Mouse (Mus musculus) midbrain, embryonic 16.5 days (tissue): ENCODE data around the gene Gaa. TPM values are rescaled to one million over a fixed set of nuclear protein-coding genes. Genes with fewer than 3 reads are reported as not detected.

Experiments used
- ATAC-seq: fragments of 200-750 bp; cut with Nextera tagmentation; 2 replicates; pipeline ENCODE4 v1.8.0; 2017; ENCODE audit warnings: moderate TSS enrichment
- H3K27ac ChIP-seq: fragments of 300-500 bp; sonication (generic); 2 replicates; pipeline ENCODE4 v1.5.1; 2014; ENCODE audit warnings: mild to moderate bottlenecking, low read length, mixed read lengths
- H3K27me3 ChIP-seq: fragments of 300-500 bp; sonication (generic); 2 replicates; pipeline ENCODE4 v1.6.1; 2014; ENCODE audit warnings: low read depth, low read length, mixed read lengths; ENCODE audit not compliant: control insufficient read depth, insufficient read depth
- H3K36me3 ChIP-seq: fragments of 300-500 bp; sonication (generic); 2 replicates; pipeline ENCODE4 v1.6.1; 2014; ENCODE audit warnings: mild to moderate bottlenecking, low read length, moderate library complexity, mixed read lengths; ENCODE audit not compliant: control insufficient read depth, insufficient read depth
- H3K4me1 ChIP-seq: fragments of 300-500 bp; sonication (generic); 2 replicates; pipeline ENCODE4 v1.6.1; 2014; ENCODE audit warnings: mild to moderate bottlenecking, low read length, mixed read lengths; ENCODE audit not compliant: control insufficient read depth, insufficient read depth
- H3K4me2 ChIP-seq: fragments of 300-500 bp; sonication (generic); 2 replicates; pipeline ENCODE4 v1.6.1; 2014; ENCODE audit warnings: mild to moderate bottlenecking, low read length, mixed read lengths
- H3K4me3 ChIP-seq: fragments of 300-500 bp; sonication (generic); 2 replicates; pipeline ENCODE4 v1.5.1; 2014; ENCODE audit warnings: low read depth, mild to moderate bottlenecking, low read length, moderate library complexity, mixed read lengths
- H3K9ac ChIP-seq: fragments of 300-500 bp; sonication (generic); 2 replicates; pipeline ENCODE4 v1.6.1; 2014; ENCODE audit warnings: low read depth, low read length, mixed read lengths
- H3K9me3 ChIP-seq: fragments of 300-500 bp; sonication (generic); replicated peaks from 2 replicates; pipeline ENCODE4 v1.6.1; 2014; ENCODE audit warnings: mild to moderate bottlenecking, low read length, mixed read lengths; ENCODE audit not compliant: control insufficient read depth, poor library complexity, severe bottlenecking
- WGBS: fragments of 180-500 bp; shearing (Covaris S2); extraction: QIAGEN DNeasy Blood & Tissue Kit; methylation state at CpG from one replicate; pipeline ENCODE4 v1.1.7; 2014; 5-methylcytosine and 5-hydroxymethylcytosine counted together
- polyA plus RNA-seq: library from polyadenylated mRNA; unstranded; fragments of >200 nt; fragmentation: Nextera tagmentation; extraction: Ambion mirVana; gene quantifications from 2 replicates; pipeline ENCODE4 v1.2.1, GENCODE M21; 2015

The Gaa gene
- polyA plus RNA-seq, 1 experiment from 2014 or later: 120 TPM

DNA sequence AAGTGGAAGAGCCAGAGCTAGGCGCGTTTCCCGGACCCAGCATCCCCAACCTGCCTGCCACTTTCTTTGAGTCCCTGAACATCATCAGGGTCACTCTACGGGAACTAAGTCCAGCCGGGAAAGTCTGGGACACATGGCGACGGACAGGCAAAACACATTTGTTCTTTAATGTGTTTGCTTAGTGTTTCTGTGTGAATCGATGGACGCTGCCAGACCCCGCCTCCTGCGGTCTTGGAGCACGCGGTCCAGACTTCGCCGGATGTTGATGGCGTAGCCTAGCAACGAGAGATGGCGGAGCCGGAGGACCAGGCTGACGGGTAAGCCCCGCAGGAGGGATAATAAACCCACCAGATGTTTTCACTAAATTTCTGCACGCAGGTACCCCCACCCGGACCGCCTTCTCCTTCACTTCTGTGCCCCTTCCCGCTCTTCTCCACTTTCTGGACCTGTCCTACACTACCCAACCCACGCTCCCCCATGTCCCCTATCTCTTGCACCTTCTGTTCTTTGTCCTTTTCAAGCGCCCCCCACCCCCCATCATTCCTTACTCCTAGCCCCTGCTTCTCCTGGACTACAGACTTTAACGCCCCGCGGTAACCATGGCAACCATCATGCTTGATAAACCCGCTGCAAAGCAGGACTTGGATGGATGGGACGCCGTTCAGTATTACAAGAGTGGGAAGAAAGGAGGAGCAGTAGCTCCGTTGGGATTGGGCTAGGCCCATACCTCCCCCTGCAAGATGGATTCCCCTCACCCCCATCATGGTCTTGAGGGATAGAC, 38.7 kb upstream of the Gaa start:
- H3K4me3 ChIP-seq: peak overlapping the region; percentile 70
- ATAC-seq: peak; percentile 90
- H3K9ac ChIP-seq: peak overlapping the region; percentile 84
- H3K27me3 ChIP-seq: no peaks in the 10 kb centered on the region
- H3K4me1 ChIP-seq: peaks cover 34% of the 10 kb centered on the region
- H3K27ac ChIP-seq: peak overlapping the region; percentile 80
- WGBS: under 1% methylated on average over 34 of the region's 34 CpGs
- no peaks in the 10 kb centered on the region for H3K9me3 ChIP-seq
- H3K36me3 ChIP-seq: no peaks in the 10 kb centered on the region
- peak overlapping the region; percentile 99 for H3K4me2 ChIP-seq

DNA sequence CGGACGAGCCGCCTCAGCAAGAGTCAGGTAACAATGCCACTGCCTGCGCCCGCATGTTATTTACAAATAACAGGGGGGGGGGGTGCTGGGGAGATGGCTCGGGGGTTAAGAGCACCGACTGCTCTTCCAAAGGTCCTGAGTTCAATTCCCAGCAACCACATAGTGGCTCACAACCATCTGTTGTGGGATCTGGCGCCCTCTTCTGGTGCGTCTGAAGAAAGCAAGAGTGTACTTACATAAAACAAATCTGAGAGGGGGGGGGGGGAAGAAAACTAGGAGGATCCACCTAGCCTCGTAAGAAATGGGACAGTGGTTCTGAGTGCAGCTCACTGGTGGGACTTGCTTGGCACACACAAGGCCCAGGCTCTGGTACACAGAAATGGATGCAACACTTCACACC, 32.9 kb upstream of the Gaa start:
- H3K9ac ChIP-seq: no peak overlapping the region
- H3K4me3 ChIP-seq: no peak overlapping the region
- H3K27ac ChIP-seq: no peak overlapping the region
- no peak for ATAC-seq
- whole genome bisulfite sequencing: 97% methylated on average over 10 of the region's 10 CpGs
- no peaks in the 10 kb centered on the region for H3K27me3 ChIP-seq
- H3K4me1 ChIP-seq: peaks cover 14% of the 10 kb centered on the region
- no peak overlapping the region for H3K4me2 ChIP-seq
- peaks cover 11% of the 10 kb centered on the region; the same call in 1 of the 2 replicates for H3K36me3 ChIP-seq
- H3K9me3 ChIP-seq: peaks cover 3% of the 10 kb centered on the region; the same call in 1 of the 2 replicates

DNA sequence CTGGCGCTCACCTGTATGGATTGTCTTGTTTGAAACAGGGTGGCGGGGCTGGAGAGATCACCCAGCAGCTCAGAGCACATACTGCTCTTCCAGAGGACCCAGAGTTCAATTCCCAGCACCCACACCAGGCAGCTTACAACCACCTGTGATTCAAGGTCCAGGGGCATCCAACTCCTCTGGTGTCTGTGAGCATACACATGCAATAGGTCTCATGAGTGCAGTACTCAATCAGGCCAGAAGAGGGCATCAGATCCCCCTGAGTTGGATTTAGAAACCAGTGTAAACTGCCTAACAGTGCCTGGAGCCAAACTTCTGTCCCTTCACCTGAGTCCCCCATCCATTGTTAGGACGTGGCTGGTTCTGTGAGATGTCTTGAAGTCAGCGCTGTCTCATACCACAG, 32.1 kb upstream of the Gaa start:
- H3K9ac ChIP-seq: no peak overlapping the region
- peaks cover 13% of the 10 kb centered on the region; the same call in 1 of the 2 replicates for H3K36me3 ChIP-seq
- H3K9me3 ChIP-seq: peaks cover 3% of the 10 kb centered on the region; the same call in 1 of the 2 replicates
- WGBS: 83% methylated on average over 4 of the region's 4 CpGs
- H3K4me2 ChIP-seq: no peak overlapping the region
- H3K27ac ChIP-seq: no peak overlapping the region
- ATAC-seq: no peak
- peaks cover 6% of the 10 kb centered on the region; the same call in 1 of the 2 replicates for H3K4me1 ChIP-seq
- H3K27me3 ChIP-seq: no peaks in the 10 kb centered on the region
- H3K4me3 ChIP-seq: no peak overlapping the region

DNA sequence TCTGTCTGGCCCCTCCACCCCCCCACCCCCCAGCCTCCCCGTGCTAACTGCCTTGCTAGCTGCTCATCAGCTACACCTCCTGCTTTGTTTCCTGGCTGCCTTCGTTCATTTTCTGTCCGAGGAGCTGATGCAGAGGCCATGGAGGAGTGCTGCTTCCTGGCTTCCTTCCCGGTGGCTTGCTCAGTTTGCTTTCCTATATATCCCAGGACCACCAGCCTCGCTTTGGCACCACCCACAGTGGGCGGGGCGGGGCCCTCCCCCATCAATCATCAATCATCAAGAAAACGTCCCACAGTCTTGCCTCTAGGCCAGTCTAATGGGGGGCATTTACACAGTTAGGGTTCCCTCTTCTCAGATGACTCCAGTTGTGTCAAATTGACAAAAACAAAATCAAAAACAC, 31.3 kb upstream of the Gaa start:
- H3K27ac ChIP-seq: no peak overlapping the region
- WGBS: 48% methylated on average over 8 of the region's 8 CpGs

DNA sequence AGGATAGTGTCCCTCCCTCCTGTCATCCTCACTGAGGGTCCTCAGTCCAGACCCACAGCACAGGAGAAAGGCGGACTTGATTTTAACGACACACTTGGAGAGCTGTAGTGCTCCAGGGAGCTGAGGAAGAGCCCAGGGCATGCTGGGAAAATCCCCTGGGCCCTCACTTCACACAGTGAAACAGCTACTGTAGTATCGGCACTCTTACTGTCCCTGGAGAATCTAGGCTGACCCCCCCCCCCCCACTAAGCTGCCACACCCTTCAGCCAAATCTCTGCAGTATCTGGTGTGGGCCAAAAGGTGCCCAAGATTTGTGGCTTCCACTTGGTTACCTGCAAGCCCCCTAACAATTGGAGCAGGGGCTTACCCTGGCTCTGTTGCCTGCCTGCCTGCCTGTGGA, 30.7 kb upstream of the Gaa start:
- Histone ChIP-seq H3K9me3 (peaks cover 3% of the 10 kb centered on the region; the same call in 1 of the 2 replicates), H3K4me2 (no peak overlapping the region), H3K4me1 (peaks cover 6% of the 10 kb centered on the region; the same call in 1 of the 2 replicates), H3K4me3 (no peak overlapping the region), H3K36me3 (peaks cover 13% of the 10 kb centered on the region; the same call in 1 of the 2 replicates), H3K27ac (no peak overlapping the region), H3K9ac (no peak overlapping the region), H3K27me3 (no peaks in the 10 kb centered on the region)
- no peak for ATAC-seq
- 44% methylated on average over 3 of the region's 3 CpGs for WGBS

More for the DNA sequence above, 31.3 kb upstream of the Gaa start:
- Histone ChIP-seq H3K9me3 (peaks cover 3% of the 10 kb centered on the region; the same call in 1 of the 2 replicates), H3K4me2 (no peak overlapping the region), H3K27me3 (no peaks in the 10 kb centered on the region), H3K9ac (no peak overlapping the region), H3K36me3 (peaks cover 13% of the 10 kb centered on the region; the same call in 1 of the 2 replicates), H3K4me3 (no peak overlapping the region), H3K4me1 (peaks cover 6% of the 10 kb centered on the region; the same call in 1 of the 2 replicates)
- no peak for ATAC-seq

DNA sequence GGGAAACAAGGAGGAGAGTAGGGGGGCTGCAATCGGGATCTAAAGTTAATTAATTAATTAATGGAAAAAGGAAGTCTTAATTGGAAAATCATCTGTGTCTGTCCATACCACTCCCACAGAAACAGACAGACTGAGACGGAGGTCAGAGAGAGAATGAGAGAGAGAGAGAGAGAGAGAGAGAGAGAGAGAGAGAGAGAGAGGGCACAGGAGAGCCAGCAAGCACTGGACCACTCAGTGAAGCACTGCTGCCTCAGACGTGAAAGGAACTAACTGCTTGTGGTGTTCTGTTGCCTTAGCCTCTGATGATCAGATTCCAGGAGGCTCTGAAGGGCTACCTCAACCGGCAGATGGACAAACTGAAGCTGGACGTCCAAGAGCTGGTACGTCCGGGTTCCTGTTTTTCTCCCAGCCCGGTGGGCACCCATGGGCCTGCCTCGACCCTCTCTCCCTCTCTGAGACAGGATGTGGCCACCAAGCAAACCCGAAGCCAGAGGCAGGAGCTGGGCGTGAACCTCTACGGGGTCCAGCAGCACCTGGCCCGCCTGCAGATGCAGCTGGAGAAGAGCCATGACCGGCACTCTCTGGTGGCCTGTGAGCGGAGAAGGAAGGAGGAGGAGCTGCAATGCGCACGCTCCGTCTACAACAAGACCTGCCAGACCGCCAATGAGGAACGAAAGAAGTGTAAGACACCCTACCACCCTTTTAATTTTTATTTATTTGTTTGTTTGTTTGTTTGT, 30.0 kb upstream of the Gaa start:
- ATAC-seq: peak; percentile 43; the same call in 1 of the 2 replicates
- Histone ChIP-seq H3K27me3 (no peaks in the 10 kb centered on the region), H3K27ac (peak overlapping the region; percentile 2; the same call in 1 of the 2 replicates), H3K4me1 (peaks cover 6% of the 10 kb centered on the region; the same call in 1 of the 2 replicates), H3K9ac (peak overlapping the region; percentile 48), H3K9me3 (peaks cover 3% of the 10 kb centered on the region; the same call in 1 of the 2 replicates), H3K36me3 (peaks cover 13% of the 10 kb centered on the region; the same call in 1 of the 2 replicates), H3K4me3 (peak overlapping the region; percentile 19), H3K4me2 (peak overlapping the region; percentile 48)
- 46% methylated on average over 20 of the region's 20 CpGs for WGBS

DNA sequence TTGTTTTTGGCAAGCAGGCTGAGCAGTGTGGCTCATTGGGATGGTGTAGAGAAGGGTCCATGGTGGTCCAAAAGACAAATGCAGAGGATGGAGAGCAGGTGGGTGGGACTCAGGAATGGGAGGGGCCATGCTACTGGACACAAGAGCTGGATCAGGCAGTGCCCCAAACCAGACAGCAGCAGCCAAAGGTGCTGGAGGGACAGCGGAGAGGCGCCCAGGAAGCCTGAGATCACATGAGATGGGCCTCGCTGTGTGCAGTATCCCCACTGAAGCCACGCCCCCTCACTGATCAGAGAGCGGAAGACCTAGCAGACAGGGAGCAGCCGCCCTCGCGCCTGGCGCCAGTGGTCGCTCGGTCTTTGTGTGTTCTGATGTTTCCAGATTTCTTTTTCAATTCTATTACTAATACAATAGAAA, 29.4 kb upstream of the Gaa start:
- peaks cover 6% of the 10 kb centered on the region; the same call in 1 of the 2 replicates for H3K4me1 ChIP-seq
- no peak overlapping the region for H3K9ac ChIP-seq
- H3K27ac ChIP-seq: peak overlapping the region; percentile 26; the same call in 1 of the 2 replicates
- peaks cover 13% of the 10 kb centered on the region; the same call in 1 of the 2 replicates for H3K36me3 ChIP-seq
- WGBS: 21% methylated on average over 11 of the region's 11 CpGs
- H3K9me3 ChIP-seq: peaks cover 3% of the 10 kb centered on the region; the same call in 1 of the 2 replicates
- H3K4me2 ChIP-seq: peak overlapping the region; percentile 48
- peak; percentile 54 for ATAC-seq
- H3K4me3 ChIP-seq: peak overlapping the region; percentile 19
- H3K27me3 ChIP-seq: no peaks in the 10 kb centered on the region

DNA sequence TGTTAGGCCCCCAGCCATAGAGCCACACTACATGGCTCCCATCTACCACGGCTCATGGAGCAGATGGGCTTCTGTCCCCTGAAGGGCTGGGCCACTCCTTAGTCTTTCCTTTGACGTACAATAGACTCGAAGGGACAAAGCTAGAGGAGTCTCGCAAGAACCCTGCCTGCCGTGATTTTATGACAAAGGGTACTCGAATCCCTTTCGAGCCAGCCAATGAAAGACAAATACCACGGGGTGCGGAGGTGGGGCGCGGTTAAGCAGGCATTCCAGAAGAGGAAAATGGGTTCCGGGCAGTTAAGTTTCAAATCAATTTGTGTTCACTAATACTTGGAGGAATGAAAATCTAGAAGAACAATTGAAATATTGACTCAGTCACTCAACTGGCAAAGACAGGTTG, 28.2 kb upstream of the Gaa start:
- WGBS: 93% methylated on average over 12 of the region's 12 CpGs
- no peak for ATAC-seq

More for the DNA sequence above, 28.2 kb upstream of the Gaa start:
- Histone ChIP-seq H3K9ac (no peak overlapping the region), H3K27me3 (no peaks in the 10 kb centered on the region), H3K4me3 (no peak overlapping the region), H3K36me3 (peaks cover 14% of the 10 kb centered on the region), H3K4me2 (no peak overlapping the region), H3K9me3 (peaks cover 2% of the 10 kb centered on the region; the same call in 1 of the 2 replicates), H3K27ac (no peak overlapping the region), H3K4me1 (peaks cover 6% of the 10 kb centered on the region; the same call in 1 of the 2 replicates)
